Mouse (Mus musculus): ENCODE measurements around the gene Scfd2.

The Scfd2 gene

DNA sequence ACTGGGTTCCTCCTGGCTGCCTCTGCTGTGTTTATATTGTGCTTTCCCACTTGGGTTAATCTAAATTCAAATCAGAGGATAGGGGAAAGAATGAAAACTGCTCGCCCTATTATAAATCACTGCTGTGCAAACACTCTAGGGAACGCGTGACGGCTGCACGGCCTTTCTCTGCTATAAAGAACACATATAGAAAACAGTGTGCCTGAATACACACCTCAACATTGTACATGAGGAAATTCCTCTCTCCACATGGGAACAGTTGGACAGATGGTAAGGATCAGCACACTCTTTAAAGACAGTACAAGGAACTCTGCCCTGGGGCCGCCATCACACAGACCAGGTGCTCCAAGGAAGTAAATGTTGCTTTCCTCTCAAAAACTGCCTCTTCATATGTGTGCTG is 166.2 kb downstream of the Scfd2 start:
- DNase-seq (ENCODE audit: low read depth) = no peak

DNA sequence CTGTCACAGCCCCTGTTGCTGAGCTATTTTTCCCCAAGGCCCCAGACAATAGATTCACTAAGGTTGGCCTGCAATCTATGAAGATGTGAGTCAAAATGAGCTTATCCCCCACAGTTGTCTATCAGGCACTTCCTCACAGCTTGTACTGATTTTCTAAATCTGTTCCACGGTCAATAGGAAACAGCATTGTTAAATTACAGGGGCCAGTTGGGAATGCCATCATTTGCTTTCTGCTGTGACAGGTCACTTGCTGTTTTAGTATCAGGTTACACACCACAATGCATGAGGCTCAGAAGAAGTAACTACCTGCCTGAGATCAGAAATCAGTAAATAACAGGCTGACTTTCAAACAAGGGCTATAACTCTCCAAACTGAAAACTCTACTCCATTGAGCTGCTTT is 168.3 kb downstream of the Scfd2 start:
- DNase-seq (ENCODE audit: low read depth) = no peak

DNA sequence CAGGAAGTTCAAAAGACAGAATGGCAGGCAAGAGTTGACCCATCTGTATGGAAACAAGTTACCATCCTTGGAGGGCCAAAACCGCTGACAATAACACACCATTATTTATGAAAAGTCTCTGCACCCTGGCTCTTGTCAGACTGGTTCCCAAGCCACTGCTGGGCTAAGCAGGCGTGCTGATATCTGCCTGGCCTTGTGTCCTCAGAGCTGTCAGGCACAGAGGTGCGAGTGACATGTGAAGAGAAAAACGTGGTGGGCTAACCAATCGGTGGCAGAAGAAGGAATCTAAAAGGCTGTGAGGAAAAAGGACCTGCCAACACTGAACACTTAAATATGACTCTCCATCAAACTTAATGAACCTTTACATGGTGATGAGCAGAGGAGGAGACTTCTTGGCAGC is 170.0 kb downstream of the Scfd2 start:
- no peak for DNase-seq (ENCODE audit: low read depth)

DNA sequence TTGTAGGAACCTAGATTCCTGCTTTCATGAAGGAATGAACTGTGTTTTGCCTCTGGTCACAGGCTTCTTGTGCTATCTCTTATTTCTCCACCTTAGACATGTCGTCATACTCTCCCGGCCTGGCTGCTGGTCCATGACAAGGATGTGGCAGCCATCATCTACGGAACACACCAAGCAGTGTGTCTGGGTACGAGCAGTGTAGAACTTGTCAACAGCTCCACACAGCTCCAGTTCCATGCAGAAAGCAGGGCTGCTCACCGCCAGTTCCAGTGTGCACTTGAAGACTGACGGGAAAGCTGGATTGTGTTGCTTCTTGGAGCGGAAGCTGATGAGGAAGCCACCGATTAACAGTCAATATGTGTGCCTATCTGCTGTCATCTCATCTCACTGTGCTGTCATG is 173.5 kb downstream of the Scfd2 start:
- no peak for DNase-seq (ENCODE audit: low read depth)

DNA sequence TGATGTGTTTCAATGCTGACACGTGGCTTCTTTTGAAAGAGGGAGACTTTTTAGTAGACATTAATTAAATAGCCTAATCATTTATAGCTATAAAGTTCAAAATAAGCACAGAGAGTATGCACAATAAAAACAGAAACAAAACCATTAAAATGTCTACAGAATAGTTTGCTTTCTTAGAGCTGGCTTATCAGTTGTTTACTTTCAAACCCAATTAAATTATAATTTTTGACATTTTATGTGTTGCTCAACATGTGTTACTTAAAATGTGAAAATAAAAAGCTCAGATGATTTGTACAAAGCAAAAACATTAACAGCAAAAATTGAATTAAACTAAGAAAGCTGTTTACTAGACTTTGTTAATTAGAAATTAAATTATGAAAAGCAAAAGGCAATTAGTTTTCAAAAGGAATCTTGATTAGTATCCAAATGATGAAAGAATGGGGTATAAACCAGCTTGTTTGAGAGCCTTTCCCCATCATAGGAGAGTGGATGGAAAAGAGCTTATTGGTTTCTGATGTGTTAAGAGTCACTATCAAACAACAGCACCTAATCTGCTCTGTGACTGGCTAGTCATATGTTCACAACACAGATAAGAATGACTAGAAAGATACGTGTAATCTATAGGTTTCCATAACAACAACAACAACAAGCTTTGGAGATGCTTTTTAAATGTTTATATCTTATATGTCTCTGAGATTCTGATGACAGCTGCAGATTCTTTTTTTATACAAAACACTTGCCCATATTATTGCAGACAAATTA is 176.0 kb downstream of the Scfd2 start:
- DNase-seq (ENCODE audit: low read depth) = no peak

DNA sequence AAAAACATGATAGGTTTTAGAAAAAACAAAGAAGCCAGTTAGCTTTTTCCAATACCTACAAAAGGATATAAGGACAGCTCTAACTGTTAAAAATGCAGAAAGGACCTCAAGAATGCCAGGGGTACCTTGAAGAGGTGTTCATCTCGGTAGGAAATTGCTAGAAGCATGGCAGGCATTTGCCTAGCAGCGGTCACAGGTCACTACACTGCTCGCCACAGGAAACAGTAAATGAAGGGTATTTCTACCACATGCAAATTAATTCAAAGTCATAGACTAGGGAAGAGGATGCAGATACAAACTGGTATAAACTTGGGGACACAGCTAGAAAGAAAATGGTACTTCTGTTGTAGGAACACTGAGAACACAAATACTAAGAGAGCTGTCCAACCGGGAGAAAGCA is 180.7 kb downstream of the Scfd2 start:
- no peak for DNase-seq (ENCODE audit: low read depth)

DNA sequence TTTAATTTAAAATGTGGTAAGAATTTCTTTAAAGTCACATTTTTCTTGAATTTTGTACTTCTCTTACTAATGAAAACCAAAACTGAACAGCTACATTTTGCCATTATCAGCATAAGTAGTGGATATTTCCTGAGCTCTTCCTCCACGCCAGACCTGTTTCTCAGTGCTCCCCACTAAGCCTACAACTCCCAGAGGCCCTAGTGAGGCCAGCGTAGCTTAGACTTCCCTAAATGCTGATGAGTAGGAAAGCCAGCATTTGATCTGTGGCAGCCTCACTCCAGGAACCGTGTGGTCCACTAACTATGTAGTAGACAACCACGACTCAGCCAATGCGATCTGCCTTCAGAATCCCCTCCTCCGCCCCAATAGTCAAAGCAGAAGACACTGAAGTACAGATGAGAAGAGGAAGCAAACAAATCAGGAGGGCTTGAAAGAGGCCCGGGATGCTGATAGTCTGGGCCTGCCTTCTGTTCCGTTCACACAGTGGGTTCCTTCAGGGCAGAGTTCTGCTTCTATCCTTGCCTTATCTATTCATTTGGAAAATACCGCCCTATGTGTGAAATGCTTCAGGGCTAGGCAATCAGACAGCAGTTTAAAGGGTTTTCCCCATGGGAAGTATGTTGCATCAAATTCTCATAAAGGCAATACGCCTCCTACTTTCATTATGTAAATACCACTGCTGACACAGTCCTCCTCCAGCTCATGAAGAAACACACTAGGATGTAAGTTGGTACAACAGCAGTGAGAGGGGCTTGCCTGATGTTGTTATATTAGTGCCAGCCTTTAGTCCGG is 183.3 kb downstream of the Scfd2 start:
- DNase-seq (ENCODE audit: low read depth) = no peak

DNA sequence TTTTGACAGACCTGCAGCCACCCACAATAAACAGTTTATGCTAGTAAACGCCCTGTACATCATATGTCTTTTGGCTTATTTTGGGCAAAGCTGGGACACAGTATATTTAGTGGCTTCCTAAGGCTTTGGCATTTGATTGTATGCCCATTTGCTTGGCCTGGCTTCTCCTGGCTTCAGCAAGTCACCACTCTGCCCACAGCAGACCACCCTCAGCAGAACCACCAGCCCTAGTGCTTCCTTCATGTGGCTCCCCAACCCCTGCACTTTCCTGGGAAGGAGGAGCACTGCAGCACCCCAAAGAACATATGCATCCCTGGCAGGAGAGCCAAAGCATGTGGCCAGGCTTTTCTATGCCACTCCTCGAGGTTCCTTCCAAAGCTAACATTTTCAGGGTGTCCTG is 188.5 kb downstream of the Scfd2 start:
- no peak for DNase-seq (ENCODE audit: low read depth)

DNA sequence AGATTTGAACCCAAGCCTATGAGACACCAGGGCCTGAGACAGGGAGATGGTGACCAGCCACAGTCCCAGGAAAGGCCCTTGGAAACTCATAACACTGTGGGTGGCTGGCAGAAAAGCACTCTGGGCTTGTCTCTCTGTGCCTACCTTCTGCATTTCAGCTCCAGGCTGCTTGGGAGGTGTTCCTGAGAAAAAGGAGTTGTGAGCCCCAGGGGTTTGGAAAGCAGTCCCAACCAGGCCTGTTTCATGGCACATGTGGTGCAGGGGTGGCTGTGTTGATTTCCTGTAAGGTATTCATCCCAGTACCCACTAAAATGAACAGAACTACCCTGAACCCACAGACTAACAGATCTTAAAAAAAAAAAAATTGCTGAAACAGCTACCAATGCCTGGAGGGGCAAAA is 189.0 kb downstream of the Scfd2 start:
- no peak for DNase-seq (ENCODE audit: low read depth)

DNA sequence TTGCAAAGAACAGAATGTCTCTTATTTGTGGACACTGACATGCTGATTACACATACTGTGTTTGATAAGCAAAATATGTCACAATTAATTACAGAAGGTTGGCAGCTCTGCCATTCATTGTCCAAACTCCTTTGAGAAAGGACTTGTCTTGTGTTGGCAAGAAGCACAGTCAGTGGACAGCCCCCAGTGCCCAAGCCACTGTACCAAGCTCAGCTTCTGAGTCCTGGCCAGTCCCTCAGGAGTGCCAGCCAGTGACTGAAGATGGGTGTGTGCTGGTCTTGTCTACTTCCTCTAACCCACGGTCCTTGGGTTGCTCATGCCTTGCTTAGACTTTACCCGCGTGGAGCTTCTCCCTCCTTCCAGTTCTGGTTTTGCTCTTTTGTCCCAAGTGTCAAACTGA is 194.1 kb downstream of the Scfd2 start:
- no peak for DNase-seq (ENCODE audit: low read depth)

DNA sequence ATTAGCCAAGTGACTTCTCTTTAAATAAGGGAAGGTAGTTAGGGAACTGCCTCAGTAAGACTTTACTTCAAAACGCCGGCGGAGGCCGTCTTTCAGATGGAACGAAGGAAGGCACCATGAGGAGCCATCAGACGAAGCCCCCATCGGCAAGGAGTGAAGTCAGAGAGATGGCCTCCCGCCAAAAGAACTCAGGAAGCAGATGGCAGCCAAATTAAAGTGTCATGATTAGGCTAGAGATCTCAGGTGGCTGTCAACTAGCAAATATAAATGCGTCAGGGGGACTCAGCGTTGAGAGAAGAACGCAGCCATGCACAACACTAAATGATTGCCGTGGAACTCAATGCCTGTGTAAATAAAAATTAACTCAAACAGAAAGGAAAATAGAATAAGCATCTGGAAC is 194.8 kb downstream of the Scfd2 start:
- DNase-seq (ENCODE audit: low read depth) = no peak

DNA sequence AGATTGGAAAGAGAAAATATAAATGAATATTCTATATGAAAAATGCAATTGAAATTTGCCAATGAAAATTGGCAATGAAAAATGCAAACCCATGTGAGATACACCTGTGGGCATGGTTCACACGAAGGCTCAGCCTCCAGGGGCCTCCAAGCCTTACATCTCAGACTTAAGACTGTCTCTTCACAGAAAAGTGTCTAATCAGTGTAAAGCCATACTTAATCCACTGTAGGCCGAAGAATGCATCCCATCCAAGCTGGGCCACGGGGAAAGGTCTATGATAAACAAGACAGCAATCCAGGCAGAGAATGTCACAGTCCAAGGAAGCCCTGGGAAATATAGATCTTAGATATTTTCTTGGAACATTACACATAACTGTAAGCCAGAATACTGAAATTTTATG is 198.3 kb downstream of the Scfd2 start:
- DNase-seq (ENCODE audit: low read depth) = no peak

DNA sequence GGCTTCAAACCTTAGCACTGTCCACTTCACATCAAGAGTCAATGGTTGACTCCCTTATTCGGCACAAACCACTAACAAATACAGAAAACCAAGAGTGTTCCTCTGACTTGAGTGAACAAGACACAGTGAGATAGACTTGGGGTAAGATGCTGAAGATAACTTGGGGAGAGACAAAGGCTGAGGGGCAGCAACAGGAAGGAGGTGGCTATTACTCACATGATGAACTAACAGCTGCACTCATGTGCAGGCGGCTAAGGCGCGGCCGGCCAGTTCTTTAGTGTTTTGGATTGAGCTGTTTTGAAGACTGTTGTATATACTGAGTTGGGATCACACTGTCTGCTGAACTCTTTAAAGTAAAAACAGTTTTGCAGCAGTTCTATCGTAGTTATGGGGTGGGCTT is 205.3 kb downstream of the Scfd2 start:
- no peak for DNase-seq (ENCODE audit: low read depth)

DNA sequence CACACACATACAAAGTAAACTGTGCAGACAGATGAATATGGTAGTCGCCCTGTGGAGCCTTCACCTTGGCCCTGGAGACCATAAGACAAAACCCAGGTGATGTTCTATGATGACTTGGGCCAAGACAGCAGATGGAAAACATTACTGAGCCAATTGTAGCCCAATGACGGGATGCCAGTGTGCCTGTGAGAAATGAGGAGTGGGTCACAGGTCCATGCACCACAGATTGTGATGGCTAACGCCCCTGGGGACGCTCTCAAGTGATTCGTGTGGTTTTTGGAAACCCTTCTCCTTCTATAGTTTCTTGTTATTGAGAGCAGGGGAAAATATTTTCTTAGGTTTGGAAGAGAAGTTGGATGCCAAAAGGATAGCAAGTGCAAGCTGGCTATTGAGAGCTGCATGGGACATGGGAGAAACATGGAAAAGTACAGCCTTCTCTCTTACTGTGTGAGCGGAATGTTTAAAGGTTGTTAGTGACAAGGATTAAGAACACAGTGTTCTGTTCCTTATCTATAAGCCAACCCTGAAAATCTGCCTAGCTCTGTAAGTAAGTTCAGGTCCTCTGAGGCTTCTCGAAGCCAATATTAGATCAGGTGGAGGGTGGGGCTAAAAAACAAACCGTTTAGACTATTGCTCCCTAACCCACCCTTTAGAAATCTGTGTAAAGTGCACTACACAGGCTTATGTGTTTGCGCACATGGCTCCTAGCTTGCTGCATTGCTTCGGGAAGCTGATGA is 210.4 kb downstream of the Scfd2 start:
- no peak for DNase-seq (ENCODE audit: low read depth)

DNA sequence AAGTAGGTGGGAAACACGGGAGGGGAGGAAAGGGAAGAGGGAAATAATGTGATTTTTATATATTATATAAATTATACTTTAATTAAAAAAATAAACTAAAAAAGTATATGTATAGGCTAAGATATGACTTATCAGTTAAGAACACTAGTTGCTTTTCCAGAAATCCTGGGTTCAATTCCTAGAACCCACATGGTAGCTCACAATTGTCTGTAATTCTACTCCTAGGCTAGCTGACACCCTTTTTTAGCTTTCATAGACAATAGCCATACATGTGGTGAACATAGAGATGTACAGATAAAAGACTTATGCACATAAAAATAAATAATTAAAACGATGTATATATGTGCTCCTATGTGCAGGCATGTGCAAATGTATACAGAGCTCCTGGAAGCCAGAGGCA is 212.0 kb downstream of the Scfd2 start:
- DNase-seq (ENCODE audit: low read depth) = no peak

DNA sequence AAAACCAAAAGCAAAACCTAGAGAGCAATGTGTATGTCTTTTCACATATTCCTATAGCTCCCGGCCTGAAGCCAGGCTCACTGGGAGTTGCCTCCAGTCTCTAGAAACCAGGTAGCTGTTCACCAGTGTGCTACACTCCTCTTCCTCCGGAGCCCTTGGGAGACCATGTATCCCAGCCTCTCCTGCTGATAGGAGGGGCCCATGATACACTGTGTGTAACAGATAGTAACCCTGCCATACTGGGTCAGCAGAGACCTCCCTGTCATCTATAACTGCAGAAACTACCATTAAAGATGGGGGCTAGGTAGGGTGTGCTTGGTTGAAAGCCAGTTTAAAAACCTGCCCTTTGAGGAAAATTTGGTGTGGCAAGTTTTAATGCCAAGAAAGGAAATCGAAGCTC is 214.4 kb downstream of the Scfd2 start:
- no peak for DNase-seq (ENCODE audit: low read depth)

DNA sequence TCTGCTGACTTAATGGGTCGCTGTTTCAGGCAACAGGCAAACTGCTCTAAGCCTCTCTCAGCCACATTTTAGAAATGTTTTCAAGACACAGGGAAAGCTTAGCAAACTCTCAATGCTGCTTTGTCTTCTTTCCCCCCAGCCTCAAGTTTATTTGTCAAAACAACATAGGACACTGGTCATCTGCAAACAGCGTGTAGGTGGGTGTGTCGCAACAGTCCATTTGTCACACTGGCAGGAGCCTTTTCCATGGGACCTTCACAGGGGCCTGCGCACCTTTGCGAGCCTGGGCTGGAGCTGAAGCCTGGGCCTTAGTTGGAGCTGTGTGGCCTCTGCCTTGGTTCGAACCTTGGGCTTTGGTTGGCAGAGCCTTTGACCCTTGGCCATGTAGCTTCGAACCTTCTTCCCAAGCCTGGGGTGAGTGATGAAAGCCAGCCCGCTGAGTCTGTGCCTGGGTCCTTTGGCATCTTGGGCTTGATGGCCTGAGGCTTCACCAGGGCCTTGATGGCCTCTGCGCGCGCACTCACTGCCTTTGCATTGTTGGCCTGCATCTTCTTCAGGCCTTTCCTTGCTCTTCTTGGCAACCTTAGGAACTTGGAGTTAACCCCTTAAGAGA is 215.1 kb downstream of the Scfd2 start:
- DNase-seq (ENCODE audit: low read depth) = no peak

DNA sequence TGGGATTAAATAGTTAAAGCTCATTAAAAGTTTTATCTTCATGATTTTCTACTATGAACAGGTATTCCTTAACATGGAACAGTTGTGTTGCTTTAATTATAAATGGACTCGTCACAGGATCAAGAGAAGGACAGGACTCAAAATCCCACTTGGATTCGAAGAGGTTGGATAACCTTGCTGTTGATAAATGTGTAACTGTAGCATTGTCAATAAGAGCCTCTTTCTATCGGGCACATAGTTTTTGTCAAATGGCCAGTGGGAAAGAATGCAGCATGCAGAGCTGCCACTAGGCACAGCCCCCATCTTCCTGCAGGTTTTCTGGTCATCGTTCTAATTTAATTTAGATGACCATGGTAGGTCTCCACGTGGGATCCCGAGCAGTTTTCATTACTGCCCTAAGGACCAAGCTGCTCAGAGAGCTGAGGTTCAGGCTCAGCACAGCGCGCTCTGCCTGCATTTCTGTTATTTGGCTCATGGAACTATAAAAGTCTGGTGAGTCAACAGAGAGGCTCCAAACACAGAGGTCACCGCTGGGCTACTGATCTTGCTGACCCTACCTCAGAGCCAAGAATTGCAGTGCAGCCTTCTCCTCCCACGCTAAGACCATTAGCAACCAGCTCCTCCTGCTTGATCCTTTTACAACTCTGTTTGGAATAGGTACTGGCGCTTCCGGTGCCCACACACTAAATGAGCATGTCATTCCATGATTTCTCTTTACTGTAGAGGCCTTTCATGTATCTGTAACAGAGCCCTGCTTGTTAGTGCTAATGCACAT is 215.9 kb downstream of the Scfd2 start:
- no peak for DNase-seq (ENCODE audit: low read depth)

DNA sequence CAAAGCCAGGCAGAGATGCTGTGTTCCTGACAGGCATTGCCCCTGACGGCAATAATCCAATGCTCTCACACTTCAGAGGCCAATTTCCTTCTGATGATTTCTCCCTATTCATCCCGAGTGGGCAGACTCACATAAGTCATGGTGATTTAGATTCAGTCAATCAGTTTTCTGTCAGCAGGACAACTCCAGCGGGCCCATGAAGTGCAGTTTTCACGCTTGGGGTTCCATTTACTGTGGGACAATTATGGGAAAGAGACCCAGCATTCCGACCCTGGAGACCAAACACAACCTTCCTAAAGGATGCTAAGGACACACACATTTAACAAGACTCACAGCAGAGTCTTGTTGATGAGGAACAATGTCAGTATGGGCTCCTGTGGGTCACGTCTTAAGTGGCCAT is 217.1 kb downstream of the Scfd2 start:
- no peak for DNase-seq (ENCODE audit: low read depth)

DNA sequence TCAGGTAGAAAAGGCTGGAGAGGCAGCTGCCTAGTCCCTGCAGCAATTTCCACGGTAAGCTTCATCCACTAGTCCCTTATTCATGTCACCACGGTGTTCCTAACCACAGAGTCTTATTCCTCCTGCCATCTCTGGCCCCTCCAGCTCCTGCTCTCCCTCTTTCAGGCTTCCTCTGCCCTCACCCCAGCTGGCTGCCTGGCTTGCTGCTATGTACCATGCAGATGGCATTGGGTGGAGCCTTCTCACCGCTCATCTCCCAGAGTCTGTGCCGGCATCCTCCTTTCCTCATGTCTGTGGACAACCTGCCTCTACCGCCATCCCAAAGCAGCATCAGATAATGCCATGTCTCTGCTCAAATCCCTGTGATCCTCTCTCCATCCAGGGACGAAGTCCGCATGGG is 218.0 kb downstream of the Scfd2 start:
- DNase-seq (ENCODE audit: low read depth) = no peak

DNA sequence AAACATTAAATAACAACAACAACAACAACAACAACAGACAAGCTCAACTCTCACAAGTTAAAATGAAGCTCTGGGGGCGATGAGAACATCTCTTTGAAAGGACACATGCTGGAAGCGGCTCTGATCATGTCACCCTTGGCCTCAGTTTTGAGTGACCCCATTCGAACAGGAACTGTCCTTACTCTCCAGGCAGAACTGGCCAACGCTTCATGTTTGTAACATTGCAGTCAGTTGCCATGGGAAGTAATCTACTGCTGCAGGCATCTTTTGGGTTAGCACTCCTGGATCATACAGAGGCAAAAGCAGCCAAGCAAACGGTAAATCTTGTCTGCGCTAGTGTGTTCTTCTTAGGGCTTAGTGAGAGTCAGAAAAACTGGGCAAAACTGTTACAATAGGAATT is 219.7 kb downstream of the Scfd2 start:
- DNase-seq (ENCODE audit: low read depth) = no peak

Data from c-Kit-positive CD71-negative TER-119-negative erythroid progenitor cells, embryonic 14.5 days (primary cell).